Mouse (Mus musculus): ENCODE measurements around the gene Myh10. TPM values are rescaled to one million over a fixed set of nuclear protein-coding genes. Genes with fewer than 3 reads are reported as not detected.
A peak's percentile ranks its signal among the peaks of the same experiment; 100 is the strongest.

The Myh10 gene
- total and polyA plus RNA-seq, 3 experiments: 17.9 to 25.9 (median 25.6) TPM

DNA sequence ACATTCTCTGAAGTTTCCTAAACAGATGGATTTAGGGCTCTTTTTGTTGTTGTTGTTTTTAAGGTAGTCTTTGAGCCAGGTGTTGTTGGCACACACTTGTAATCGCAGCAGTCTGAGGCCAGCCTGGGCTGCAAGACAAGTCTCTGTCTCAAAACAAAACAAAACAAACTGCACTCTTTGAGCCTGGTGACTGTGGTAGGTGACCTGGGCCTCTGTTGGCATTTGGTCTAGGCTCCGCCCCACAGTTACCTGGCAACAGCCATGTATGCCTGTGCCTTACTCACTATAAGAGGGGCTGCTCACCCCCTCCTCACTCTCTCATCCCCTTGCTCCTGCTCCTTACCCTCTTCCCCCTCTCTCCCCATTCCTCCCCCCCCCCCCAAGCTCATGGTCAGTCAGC is 170.9 kb downstream of the Myh10 start:
- WGBS: 86% methylated on average over 2 of the region's 2 CpGs
- no peaks in the 10 kb centered on the region for H3K27me3 ChIP-seq (ENCODE audit: control insufficient read depth, insufficient read depth, low read length)
- H3K4me1 ChIP-seq (ENCODE audit: control insufficient read depth, insufficient read depth, low read length): peaks cover 14% of the 10 kb centered on the region
- H3K9ac ChIP-seq (ENCODE audit: low read depth, low read length): no peak overlapping the region
- intact Hi-C loops (cut with DNase I): no loop called here
- TF ChIP-seq POLR2A (IDR thresholded peaks at IDR 0.05; ENCODE audit: insufficient read depth, low read depth, low read length) (no peak), EP300 (IDR thresholded peaks at IDR 0.05; ENCODE audit: insufficient read depth, low read depth, low read length) (no peak), CTCF (IDR thresholded peaks at IDR 0.05) (no peak)
- H3K27ac ChIP-seq: no peak overlapping the region
- peaks cover 8% of the 10 kb centered on the region for H3K36me3 ChIP-seq (ENCODE audit: control insufficient read depth, insufficient read depth, low read length)
- DNase-seq: no peak
- H3K4me3 ChIP-seq: no peak overlapping the region
- H3K79me2 ChIP-seq (replicated peaks; ENCODE audit: control insufficient read depth, insufficient read depth, low read length): no peaks in the 10 kb centered on the region

DNA sequence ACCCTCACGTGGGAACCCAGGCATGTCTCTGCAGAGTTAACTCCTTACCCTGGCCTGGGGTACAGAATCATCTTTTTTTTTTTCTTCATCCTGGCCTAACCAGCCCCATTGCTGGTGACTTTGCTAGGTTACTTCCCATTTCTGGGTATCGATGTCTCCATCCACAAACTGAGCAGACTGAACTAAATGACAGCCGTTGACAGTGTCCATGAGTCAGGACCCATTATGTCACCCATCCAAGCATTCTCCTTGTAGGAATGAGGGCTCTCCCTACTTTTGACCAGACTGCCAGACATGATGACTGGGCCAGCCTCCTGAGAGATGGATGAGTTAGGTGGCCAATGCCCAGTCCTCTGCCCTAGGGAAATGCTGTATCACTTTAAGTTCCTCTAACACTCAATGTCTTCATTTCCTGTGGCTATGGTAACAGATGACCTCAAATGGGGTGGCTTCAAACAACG is 172.3 kb downstream of the Myh10 start:
- TF ChIP-seq EP300 (IDR thresholded peaks at IDR 0.05; ENCODE audit: insufficient read depth, low read depth, low read length): no peak
- TF ChIP-seq CTCF (IDR thresholded peaks at IDR 0.05): no peak
- TF ChIP-seq POLR2A (IDR thresholded peaks at IDR 0.05; ENCODE audit: insufficient read depth, low read depth, low read length): no peak
- H3K27ac ChIP-seq: peak overlapping the region; percentile 82
- H3K27me3 ChIP-seq (ENCODE audit: control insufficient read depth, insufficient read depth, low read length): no peaks in the 10 kb centered on the region
- peaks cover 8% of the 10 kb centered on the region for H3K36me3 ChIP-seq (ENCODE audit: control insufficient read depth, insufficient read depth, low read length)
- H3K9ac ChIP-seq (ENCODE audit: low read depth, low read length): no peak overlapping the region
- intact Hi-C loops (cut with DNase I): loop anchor here (1.0 kb wide), 1 partner anchor 9 kb away; no protein-coding TSS in a partner anchor
- 48% methylated on average over 4 of the region's 4 CpGs for whole genome bisulfite sequencing
- no peaks in the 10 kb centered on the region for H3K79me2 ChIP-seq (replicated peaks; ENCODE audit: control insufficient read depth, insufficient read depth, low read length)
- H3K4me3 ChIP-seq: no peak overlapping the region
- DNase-seq: peak; percentile 41
- H3K4me1 ChIP-seq (ENCODE audit: control insufficient read depth, insufficient read depth, low read length): peaks cover 14% of the 10 kb centered on the region

DNA sequence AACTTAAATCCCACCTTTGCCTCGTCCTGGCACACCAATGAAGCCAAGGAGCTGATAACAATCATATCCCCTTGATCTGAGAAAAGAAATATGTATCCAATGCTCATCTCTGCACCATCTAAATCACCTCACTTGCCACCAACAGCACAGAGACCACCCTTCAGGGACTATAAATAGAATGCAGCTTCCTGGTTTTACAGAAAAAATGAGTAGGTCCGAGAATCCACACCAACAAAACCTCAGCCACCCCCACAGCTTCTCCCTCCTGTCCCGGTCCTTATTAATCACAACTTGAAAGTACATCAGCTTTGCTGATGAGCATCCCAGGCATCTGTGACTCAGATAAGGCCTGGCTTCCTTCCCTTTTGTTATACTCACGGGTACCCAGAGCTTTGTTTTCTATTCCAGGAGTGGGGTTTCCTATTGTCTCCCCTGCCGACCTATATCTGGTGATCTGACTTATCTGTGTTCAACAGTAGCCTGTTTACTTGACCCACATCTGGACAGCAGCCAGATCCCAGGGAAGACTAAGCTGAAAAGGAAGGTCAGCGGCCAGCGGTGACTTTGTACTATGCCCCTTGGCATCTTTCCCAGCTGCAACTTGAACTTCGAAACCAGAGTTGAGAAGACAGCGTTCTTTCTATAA is 173.3 kb downstream of the Myh10 start:
- Histone ChIP-seq H3K9ac (ENCODE audit: low read depth, low read length) (no peak overlapping the region), H3K36me3 (ENCODE audit: control insufficient read depth, insufficient read depth, low read length) (peaks cover 8% of the 10 kb centered on the region), H3K27me3 (ENCODE audit: control insufficient read depth, insufficient read depth, low read length) (no peaks in the 10 kb centered on the region), H3K4me1 (ENCODE audit: control insufficient read depth, insufficient read depth, low read length) (peaks cover 14% of the 10 kb centered on the region), H3K4me3 (peak overlapping the region; percentile 2; the same call in 1 of the 2 replicates), H3K79me2 (replicated peaks; ENCODE audit: control insufficient read depth, insufficient read depth, low read length) (no peaks in the 10 kb centered on the region), H3K27ac (peak overlapping the region; percentile 82)
- 9% methylated on average over 9 of the region's 9 CpGs for WGBS
- TF ChIP-seq EP300 (IDR thresholded peaks at IDR 0.05; ENCODE audit: insufficient read depth, low read depth, low read length) (peak; percentile 92), POLR2A (IDR thresholded peaks at IDR 0.05; ENCODE audit: insufficient read depth, low read depth, low read length) (peak; percentile 67; the same call in 1 of the 2 replicates), CTCF (IDR thresholded peaks at IDR 0.05) (no peak)
- DNase-seq: peak; percentile 79 to 90
- intact Hi-C loops (cut with DNase I): loop anchor here (1.0 kb wide), 1 partner anchor 10 kb away; no protein-coding TSS in a partner anchor

Other genes with a start within 250 kb of the Myh10 start
- 1 to 10 TPM; 3.6 to 6.1 TPM for gene Pik3r6, start 188.5 kb upstream of the Myh10 start, total RNA-seq (2021)
- gene Pik3r6, start 188.5 kb upstream of the Myh10 start, polyA plus RNA-seq (2012; rRNA removed): 9.0 and 11.4 TPM in 2 replicates
- not detected for gene Mfsd6l, start 135.4 kb upstream of the Myh10 start, total RNA-seq (2021)
- gene Mfsd6l, start 135.4 kb upstream of the Myh10 start, polyA plus RNA-seq (2012; rRNA removed): 0.56 and 0.61 TPM in 2 replicates
- gene Ccdc42, start 104.5 kb upstream of the Myh10 start, total RNA-seq (2021): not detected
- gene Ccdc42, start 104.5 kb upstream of the Myh10 start, polyA plus RNA-seq (2012; rRNA removed): 0.26 TPM in 1 of 2 replicates, not detected in the other
- 10 to 100 TPM; 60.4 to 63.7 TPM for gene Ndel1, start 180.3 kb downstream of the Myh10 start, total RNA-seq (2021)
- gene Ndel1, start 180.3 kb downstream of the Myh10 start, polyA plus RNA-seq (2012; rRNA removed): 45.5 and 64.1 TPM in 2 replicates
- gene Rnf222, start 197.0 kb downstream of the Myh10 start, total RNA-seq (2021): under 1 TPM; 0.07 to 0.13 TPM
- gene Rnf222, start 197.0 kb downstream of the Myh10 start, polyA plus RNA-seq (2012; rRNA removed): 0.12 TPM in 2 replicates
- gene Rpl26, start 210.0 kb downstream of the Myh10 start, total RNA-seq (2021): 100 to 1,000 TPM; 648 to 707 TPM
- gene Rpl26, start 210.0 kb downstream of the Myh10 start, polyA plus RNA-seq (2012; rRNA removed): 494 and 639 TPM in 2 replicates
- gene Odf4, start 235.5 kb downstream of the Myh10 start, total RNA-seq (2021): not detected
- 0.25 and 0.41 TPM in 2 replicates for gene Odf4, start 235.5 kb downstream of the Myh10 start, polyA plus RNA-seq (2012; rRNA removed)

All from heart, adult 2 months (tissue).